Mouse (Mus musculus) spleen, embryonic (tissue): ENCODE measurements at regions not wholly inside any gene's neighbourhood (a gene's known extent, or its start where the extent isn't known, plus 50 kb on each side); places are given as distances from the start of the nearest gene placed in this dataset.

Experiments used
- CTCF ChIA-PET: fragments of 350-600 bp; sonication (Branson Sonifier 250); formaldehyde crosslinking; loops from one replicate; lab custom pipeline; 2022; lab: Charles Lee

DNA sequence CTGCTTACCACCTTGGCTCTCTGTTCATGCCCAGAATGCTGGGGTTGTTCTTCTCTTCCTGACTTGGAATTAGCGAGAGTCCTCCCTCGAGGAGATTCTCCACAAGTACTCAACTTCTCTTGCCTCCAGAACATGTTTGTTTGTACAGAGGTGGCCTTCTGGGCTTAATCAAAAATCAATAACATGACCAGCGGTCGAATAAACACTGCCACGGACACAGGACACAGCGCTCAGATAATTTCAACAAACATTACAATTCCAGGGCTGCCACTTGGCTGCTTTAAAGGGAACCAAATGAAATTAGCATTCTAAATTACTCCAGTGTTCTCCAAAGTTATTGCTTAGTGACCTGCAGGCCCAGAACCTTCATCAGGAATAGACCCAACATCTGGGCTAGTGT is 249.9 kb downstream of the Setd4 start:
- CTCF ChIA-PET = no interaction called here

GRCm38 (mm10) chr16:93344555-93344954 is 259.3 kb downstream of the Setd4 start:
- CTCF ChIA-PET = interaction anchor here (0.5 kb wide), 1 partner anchor 110 kb away, joined by 3 read pairs; no protein-coding TSS in a partner anchor

GRCm38 (mm10) chr16:93342701-93343100 is 261.2 kb downstream of the Setd4 start:
- CTCF ChIA-PET = interaction anchor here (0.7 kb wide), 1 partner anchor 733 kb away, joined by 3 read pairs; no protein-coding TSS in a partner anchor

DNA sequence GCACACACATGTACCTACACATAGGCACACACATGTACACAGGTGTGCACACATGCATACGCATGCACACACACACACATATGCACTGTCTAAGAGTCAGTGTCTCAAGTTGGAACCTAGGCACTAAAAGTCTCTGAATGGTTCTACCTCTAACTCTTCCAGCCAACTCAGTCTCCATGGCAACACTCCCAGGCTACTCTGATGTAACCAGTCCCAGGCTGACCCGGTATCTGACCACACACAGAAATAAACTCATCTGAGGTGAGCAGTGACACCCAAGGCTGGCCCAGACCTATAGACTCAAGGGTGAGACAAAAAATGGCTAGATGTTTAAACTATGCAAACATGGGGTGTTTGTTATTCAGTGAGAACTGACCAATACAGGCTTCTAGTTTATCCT is 262.1 kb downstream of the Setd4 start:
- CTCF ChIA-PET = no interaction called here

GRCm38 (mm10) chr16:93338806-93339205 is 265.1 kb downstream of the Setd4 start:
- CTCF ChIA-PET = no interaction called here

DNA sequence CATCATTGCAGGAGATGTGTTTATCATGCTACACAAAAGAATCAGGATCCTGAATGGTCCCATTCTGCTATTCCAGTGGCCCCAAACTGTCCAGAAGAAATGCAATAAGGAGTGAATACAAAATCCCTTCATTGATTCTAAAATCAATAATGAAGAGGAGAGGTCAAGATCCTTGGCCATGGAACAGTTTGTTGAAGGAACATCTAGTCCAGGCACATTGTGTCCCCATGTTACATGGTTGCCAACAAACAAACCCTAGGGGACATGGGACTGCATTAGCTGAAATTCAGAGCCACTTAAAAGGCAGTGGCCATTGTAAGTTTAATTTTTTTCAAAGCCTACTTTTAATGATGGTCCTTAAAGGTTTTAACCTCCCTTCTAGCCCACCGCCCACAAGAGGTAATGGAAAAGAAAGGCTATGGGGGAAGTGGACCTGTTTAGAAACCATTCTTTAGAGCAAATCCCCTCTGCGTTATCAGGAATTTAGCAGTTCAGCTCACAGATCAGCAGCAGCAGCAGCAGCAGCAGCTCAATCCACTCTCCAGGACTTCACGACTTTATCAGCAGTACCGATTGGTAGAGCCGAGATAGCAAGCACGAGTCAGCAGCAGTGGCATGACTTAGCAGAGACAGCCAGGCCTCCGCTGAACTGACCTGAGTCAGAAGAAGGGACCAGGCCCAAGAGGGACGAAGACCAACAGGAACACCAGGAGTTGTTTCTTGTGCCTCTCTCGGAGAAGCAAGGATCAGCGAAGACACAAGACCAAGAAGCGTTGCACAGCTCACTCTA is 268.3 kb downstream of the Setd4 start:
- CTCF ChIA-PET = no interaction called here

DNA sequence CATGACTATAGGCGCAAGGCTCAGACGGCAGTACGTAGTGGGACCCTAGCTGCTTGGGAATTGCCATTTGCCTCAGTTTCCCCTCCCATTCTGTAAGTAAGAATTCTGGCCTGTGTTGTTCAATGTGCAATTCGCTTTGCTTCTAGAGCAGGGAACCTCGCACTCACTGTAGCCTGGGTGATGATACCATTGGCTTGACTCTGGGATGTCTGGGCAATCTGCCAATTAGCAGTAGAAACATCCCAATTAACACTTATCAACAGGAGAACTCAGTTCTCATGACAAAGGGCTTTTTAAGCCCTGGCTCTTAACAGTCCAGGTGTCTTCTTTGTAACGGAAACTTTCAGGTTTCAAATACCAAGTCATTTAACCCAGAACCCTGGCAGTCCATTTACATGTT is 270.2 kb downstream of the Setd4 start:
- CTCF ChIA-PET = no interaction called here

DNA sequence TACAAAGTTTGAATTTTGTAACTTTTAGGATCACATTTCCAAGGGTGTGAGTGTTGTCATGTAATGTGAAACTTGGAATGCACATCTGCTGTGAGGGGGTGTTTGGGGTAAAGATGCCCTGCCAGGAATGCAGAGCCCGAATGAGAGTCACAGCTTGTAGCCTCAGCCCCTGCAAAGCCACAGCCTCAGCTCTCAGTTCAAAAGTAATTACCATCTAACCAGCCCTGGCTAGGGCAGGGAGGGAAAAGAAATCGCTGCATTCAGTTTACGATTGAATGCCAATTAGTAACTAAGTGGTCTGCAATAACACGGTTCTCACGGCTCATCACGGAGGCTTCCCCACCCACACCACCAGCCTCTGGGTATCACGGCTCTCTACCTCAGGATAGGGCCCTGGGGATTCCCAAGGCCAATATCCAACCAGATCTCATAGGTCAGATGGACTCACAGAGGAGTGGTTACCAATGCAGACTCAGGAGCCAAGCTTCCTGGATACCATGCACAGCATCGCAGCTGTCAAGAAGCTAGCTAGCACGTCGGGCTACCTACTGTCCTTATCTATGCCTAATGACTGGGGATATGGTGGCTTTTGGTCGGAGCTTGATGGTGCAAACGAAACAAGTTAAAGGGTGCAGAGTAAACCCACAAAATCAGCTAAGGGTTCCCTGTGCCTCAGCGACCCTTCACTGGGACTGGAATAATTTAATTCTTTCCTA is 275.0 kb downstream of the Setd4 start:
- CTCF ChIA-PET = interaction anchor here (0.7 kb wide), 1 partner anchor 44 kb away, joined by 5 read pairs; no protein-coding TSS in a partner anchor

DNA sequence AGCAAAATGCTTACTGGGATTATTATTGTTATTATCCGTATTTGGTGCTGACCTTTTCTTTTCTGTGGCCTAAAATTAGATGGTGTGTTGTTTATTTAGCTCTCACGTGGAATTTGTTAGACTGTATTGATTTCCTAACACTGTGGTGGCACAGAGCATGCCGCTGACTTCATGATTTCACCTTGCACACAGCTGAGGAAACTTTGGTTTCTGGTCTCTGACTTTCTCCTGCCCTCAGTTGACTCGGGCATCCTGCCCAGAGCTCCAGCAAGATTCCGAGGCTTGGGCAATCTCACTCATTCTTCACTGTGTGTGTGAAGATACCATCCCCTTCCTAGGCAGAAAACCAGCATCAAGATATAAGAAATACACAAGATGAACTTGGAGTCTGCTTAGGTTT is 279.0 kb downstream of the Setd4 start:
- CTCF ChIA-PET = no interaction called here

GRCm38 (mm10) chr16:93323172-93323571 is 280.7 kb downstream of the Setd4 start:
- CTCF ChIA-PET = interaction anchor here (0.5 kb wide), 1 partner anchor 328 kb away, joined by 4 read pairs; no protein-coding TSS in a partner anchor

- CTCF ChIA-PET = no interaction called here
These were observed 284.3 kb downstream of the Setd4 start for GRCm38 (mm10) chr16:93319581-93319980.

GRCm38 (mm10) chr16:93311644-93312043 is 292.2 kb downstream of the Setd4 start:
- CTCF ChIA-PET = no interaction called here

GRCm38 (mm10) chr16:93308666-93309360 is 295.1 kb downstream of the Setd4 start:
- CTCF ChIA-PET = interaction anchor here (1.0 kb wide), 1 partner anchor 59 kb away, joined by 3 read pairs; no protein-coding TSS in a partner anchor

DNA sequence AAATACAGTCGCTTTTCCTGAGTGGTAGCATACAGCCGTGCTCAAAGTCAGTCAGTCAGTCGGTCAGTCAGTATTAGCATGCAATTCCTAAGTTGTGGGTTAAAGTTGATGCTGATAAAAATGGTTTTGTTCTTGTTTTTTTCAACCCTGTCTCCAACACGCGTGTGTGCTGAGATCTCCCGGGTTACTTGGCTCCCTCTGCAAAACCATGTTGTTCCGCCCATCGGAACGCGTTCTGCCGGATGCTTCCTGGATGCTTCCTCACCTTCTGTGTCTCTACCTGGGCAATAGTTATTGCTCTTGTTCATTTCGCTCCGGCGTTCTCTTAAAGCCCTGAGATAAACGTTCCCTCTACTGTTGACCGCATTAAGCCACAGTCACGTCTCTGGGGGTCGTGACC is 296.9 kb downstream of the Setd4 start:
- CTCF ChIA-PET = no interaction called here

- CTCF ChIA-PET = interaction anchor here (0.6 kb wide), 1 partner anchor 608 kb away, joined by 5 read pairs; no protein-coding TSS in a partner anchor
These were observed 297.7 kb downstream of the Setd4 start for GRCm38 (mm10) chr16:93306140-93306539.

DNA sequence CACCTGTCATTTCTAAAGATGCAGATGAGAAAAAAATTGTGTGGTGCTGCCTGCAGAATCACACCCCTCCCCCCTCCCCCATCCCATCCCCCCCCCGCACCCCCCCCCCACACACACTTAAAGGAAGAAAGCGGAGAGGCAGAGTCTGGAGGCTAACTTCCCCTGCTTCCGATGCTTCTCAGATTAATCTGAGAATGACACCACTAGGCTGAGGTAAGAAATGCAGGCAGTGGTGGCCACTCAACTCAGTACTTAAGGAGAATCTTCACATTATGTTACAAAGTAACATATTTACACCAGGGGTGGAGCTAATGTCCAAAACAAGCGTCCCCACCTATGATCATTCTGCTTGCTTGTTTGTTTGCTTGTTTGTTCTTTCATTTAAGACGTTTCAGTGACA is 309.4 kb downstream of the Setd4 start:
- CTCF ChIA-PET = no interaction called here

DNA sequence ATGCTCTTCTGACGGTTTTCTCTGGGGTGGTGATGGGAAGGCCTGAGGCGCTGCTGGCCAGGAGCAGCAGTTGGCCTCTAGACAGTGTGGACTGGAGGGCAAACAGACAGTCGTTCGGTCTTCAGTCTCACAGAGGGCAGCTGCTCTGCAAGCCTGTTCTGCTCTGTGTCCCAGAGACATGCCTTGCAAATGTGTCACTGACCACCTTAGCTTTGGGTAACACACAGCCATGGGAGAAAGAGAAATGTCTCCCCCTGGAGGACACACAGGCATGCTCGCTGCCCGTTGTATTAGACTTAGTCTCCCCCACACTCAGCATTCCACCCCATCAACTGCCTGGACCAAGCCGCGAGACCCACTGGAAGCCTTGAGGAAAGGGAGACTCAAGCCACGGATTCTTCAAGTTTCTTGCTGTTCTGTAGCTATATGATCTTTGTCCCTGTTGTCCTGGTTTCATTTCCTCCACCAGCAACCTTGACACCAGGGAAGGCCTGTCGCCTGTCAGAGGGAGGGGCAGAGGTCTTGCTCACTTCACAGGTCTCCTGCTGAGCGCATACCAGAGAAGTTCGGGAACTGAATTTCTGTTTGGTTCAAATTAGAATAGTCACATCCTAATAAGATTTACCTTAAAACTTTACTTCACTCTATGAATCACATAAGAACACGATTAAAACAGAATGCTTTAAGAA is 310.8 kb downstream of the Setd4 start:
- CTCF ChIA-PET = no interaction called here

DNA sequence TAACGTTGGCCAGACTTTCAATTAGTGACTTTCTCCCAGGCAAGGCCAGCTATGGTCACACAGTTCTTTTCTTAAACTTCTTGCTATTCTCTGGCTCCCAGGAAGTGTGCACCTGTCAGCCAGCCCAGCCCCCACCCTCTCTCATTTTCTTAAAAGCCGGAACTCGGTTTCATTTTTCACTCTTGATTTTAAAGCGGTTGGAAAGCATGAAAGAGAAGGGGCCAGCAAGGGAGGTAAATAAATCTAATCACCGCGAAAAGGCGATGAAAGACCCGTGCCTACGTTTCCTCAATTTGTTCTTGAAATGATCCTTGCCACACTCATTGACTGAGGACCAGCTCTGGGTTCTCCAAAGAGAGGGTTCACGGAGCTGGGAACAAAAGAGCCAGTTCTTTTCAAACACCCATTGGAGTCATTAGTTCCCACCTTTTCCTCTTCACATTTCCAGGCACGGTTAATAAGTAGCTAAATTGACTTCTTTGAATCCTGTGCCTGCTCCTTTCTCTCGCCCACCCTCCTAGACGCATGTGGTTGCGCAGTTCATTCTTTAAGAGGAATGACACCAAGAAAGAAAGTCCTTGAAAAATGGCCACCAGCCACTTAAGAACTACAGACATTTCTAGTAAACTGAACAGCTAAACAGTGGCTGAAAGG is 311.6 kb downstream of the Setd4 start:
- CTCF ChIA-PET = no interaction called here

DNA sequence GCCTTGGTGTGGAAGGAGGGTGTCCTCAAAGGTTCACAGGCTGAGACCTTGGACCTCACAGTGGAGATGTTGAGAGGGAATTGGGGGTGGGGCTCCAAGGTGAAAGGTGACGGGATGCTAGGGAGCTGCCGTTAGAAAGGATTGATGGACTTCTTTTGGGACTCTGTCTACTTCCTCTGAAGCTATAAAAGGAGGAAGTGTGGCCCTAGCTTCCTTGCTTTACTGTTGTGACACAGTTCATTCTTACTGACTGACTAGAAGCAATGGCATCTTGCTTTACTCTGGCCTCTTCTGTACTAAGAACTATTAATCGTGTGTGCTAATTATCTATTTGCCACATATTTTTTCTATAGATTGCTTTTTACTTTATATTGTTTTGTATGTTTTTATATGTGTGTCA is 315.8 kb downstream of the Setd4 start:
- CTCF ChIA-PET = no interaction called here

GRCm38 (mm10) chr16:93287520-93287919 is 316.3 kb downstream of the Setd4 start:
- CTCF ChIA-PET = no interaction called here

- CTCF ChIA-PET = no interaction called here
These were observed 317.0 kb downstream of the Setd4 start for GRCm38 (mm10) chr16:93286816-93287215.
